Mouse (Mus musculus) intestine, postnatal 0 days (tissue): ENCODE results near the gene Shkbp1. TPM values are rescaled to one million over a fixed set of nuclear protein-coding genes. Genes with fewer than 3 reads are reported as not detected.
A peak's percentile ranks its signal among the peaks of the same experiment; 100 is the strongest.

Source experiments
- ATAC-seq: fragments of 200-750 bp; cut with Nextera tagmentation; 2 replicates; pipeline ENCODE4 v1.8.0; 2017; ENCODE audit warnings: mild to moderate bottlenecking, moderate TSS enrichment, moderate library complexity
- H3K27ac ChIP-seq: fragments of 300-500 bp; sonication (generic); 2 replicates; pipeline ENCODE4 v1.5.1; 2014; ENCODE audit warnings: mild to moderate bottlenecking, low read depth, low read length, moderate library complexity
- H3K27me3 ChIP-seq: fragments of 300-500 bp; sonication (generic); replicated peaks from 2 replicates; pipeline ENCODE4 v1.6.1; 2014; ENCODE audit warnings: low read length, mixed read lengths; ENCODE audit not compliant: control insufficient read depth, insufficient read depth
- H3K36me3 ChIP-seq: fragments of 300-500 bp; sonication (generic); 2 replicates; pipeline ENCODE4 v1.6.1; 2014; ENCODE audit warnings: mild to moderate bottlenecking, moderate library complexity; ENCODE audit not compliant: control insufficient read depth, insufficient read depth
- H3K4me1 ChIP-seq: fragments of 300-500 bp; sonication (generic); replicated peaks from 2 replicates; pipeline ENCODE4 v1.6.1; 2014; ENCODE audit warnings: antibody characterized with exemption, low read length, mixed read lengths; ENCODE audit not compliant: control insufficient read depth, insufficient read depth
- H3K4me2 ChIP-seq: fragments of 300-500 bp; sonication (generic); replicated peaks from 2 replicates; pipeline ENCODE4 v1.6.1; 2014; ENCODE audit warnings: low read depth, mild to moderate bottlenecking, moderate library complexity
- H3K4me3 ChIP-seq: fragments of 300-500 bp; sonication (generic); 2 replicates; pipeline ENCODE4 v1.5.1; 2014; ENCODE audit warnings: low read depth, low read length
- H3K9ac ChIP-seq: fragments of 300-500 bp; sonication (generic); 2 replicates; pipeline ENCODE4 v1.6.1; 2014; ENCODE audit warnings: mild to moderate bottlenecking, low read depth, low read length
- H3K9me3 ChIP-seq: fragments of 300-500 bp; sonication (generic); 2 replicates; pipeline ENCODE4 v1.6.1; 2016; ENCODE audit warnings: mixed run types; ENCODE audit not compliant: control insufficient read depth
- CTCF ChIP-seq: sonication (generic); IDR thresholded peaks from 2 replicates; pipeline ENCODE4 v1.5.1; 2016; ENCODE audit warnings: low read depth, mild to moderate bottlenecking, control low read depth, antibody characterized with exemption, moderate library complexity
- WGBS: fragments of 180-500 bp; shearing (Covaris S2); extraction: QIAGEN DNeasy Blood & Tissue Kit; methylation state at CpG from one replicate; pipeline ENCODE4 v1.1.7; 2014; 5-methylcytosine and 5-hydroxymethylcytosine counted together
- polyA plus RNA-seq: library from polyadenylated mRNA; unstranded; fragments of >200 nt; fragmentation: Nextera tagmentation; extraction: Ambion mirVana; gene quantifications from 2 replicates; pipeline ENCODE4 v1.2.1, GENCODE M21; 2015

Gene Shkbp1
- polyA plus RNA-seq, 1 experiment from 2014 or later, result 26.9 TPM

DNA sequence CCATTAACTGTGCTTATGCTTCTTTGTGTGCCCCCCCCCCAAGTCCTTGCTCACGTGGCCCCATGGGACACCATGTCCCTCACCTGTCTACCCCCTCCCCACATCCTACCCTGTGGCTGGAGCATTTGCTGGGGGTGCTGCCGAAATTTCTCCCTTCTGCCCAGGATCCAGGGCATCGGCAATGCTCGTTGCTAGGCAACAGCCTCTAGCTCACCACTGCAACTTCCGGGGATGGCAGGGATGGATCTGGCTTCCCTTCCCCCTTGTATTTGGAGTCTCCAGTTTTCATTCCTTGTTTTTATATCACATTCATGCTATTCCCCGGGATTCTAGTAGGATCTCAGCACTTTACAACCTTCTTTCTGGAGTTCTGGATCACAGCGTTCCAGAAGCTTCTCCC is 16.3 kb downstream of the Shkbp1 start:
- TF ChIP-seq CTCF, result no peak
- H3K9me3 ChIP-seq, result no peaks in the 10 kb centered on the region
- H3K4me3 ChIP-seq, result no peak overlapping the region
- H3K27ac ChIP-seq, result no peak overlapping the region
- H3K4me2 ChIP-seq, result no peak overlapping the region
- H3K27me3 ChIP-seq, result peaks cover 38% of the 10 kb centered on the region
- H3K4me1 ChIP-seq, result no peaks in the 10 kb centered on the region
- ATAC-seq, result no peak
- H3K9ac ChIP-seq, result no peak overlapping the region
- WGBS, result 38% methylated on average over 7 of the region's 7 CpGs
- peaks cover 16% of the 10 kb centered on the region; the same call in 1 of the 2 replicates for H3K36me3 ChIP-seq

- H3K4me3 ChIP-seq, result no peak overlapping the region
- H3K9ac ChIP-seq, result no peak overlapping the region
- no peak for ATAC-seq
- H3K27ac ChIP-seq, result no peak overlapping the region
- peaks cover 12% of the 10 kb centered on the region; the same call in 1 of the 2 replicates for H3K36me3 ChIP-seq
- H3K9me3 ChIP-seq, result no peaks in the 10 kb centered on the region
- H3K4me2 ChIP-seq, result no peak overlapping the region
- no peaks in the 10 kb centered on the region for H3K4me1 ChIP-seq
- TF ChIP-seq CTCF, result no peak
- 70% methylated on average over 4 of the region's 4 CpGs for WGBS
- peaks cover 42% of the 10 kb centered on the region for H3K27me3 ChIP-seq
These were observed 16.7 kb downstream of the Shkbp1 start for GRCm38 (mm10) chr7:27339114-27339513.

GRCm38 (mm10) chr7:27337175-27337853 is 18.5 kb downstream of the Shkbp1 start, which contains the start of gene Ltbp4:
TSS of gene Ltbp4 (minus strand) at chr7:27337692.
- H3K4me2 ChIP-seq, result peak within 1 kb of the TSS; percentile 62
- peaks cover 3% of the 10 kb centered on the region; the same call in 1 of the 2 replicates for H3K36me3 ChIP-seq
- no peaks in the 10 kb centered on the region for H3K9me3 ChIP-seq
- peak within 1 kb of the TSS; percentile 27 for H3K9ac ChIP-seq
- peak within 1 kb of the TSS; percentile 29 for H3K4me3 ChIP-seq
- H3K27me3 ChIP-seq, result peaks cover 57% of the 10 kb centered on the region
- WGBS, result under 1% methylated on average over 36 of the region's 36 CpGs
- no peak within 1 kb of the TSS for H3K27ac ChIP-seq
- ATAC-seq, result peak; percentile 57
- no peaks in the 10 kb centered on the region for H3K4me1 ChIP-seq
- TF ChIP-seq CTCF, result peak; percentile 9; the same call in 1 of the 2 replicates

DNA sequence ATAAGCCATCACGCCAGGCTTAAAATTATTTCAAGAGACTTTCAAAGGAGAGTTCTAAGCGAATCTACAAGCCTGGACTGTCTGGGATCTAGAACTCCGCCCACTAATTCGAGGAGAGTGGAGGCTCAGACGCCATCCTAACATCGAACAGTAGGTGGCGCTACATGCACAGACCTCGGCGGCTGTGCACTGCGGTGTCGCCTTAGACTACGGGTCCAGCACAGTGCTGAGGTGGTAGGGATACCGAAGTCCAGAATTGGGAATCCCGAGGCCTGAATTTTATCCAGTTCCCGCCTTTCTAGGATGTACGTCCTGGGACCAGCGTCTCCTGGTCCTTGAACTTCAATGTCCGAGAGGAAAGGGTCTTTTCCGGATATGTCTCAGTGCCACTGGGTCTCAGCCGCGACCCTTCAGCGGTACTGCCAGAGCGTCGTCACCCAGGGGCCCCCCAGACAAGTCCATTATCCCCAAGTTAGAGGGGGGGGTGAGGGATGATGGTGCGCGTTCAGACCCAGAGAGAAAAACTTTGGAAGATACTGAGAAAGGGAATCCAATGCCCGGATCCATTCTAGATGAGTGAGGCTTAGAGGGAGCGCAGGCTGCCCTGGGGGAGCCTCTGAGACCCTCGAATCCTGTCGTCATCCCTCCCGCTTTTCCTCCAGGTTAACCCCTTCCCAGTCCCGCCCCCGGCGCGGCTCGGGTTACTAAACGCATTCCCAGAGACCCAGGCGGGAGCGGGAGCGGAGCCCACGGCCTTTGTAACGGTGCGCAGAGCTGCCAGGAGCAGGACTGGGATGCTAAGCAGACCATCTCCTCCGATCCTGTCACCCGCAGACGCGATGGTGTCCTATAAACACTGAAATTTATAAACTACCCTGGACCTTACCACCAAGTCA is 19.6 kb downstream of the Shkbp1 start:
- WGBS, result 1% methylated on average over 47 of the region's 47 CpGs
- Histone ChIP-seq H3K4me2 (peak overlapping the region; percentile 52), H3K27me3 (peaks cover 67% of the 10 kb centered on the region), H3K4me3 (peak overlapping the region; percentile 29), H3K9me3 (no peaks in the 10 kb centered on the region), H3K27ac (no peak overlapping the region), H3K36me3 (no peaks in the 10 kb centered on the region), H3K4me1 (no peaks in the 10 kb centered on the region), H3K9ac (peak overlapping the region; percentile 27)
- TF ChIP-seq CTCF, result peak; percentile 99
- ATAC-seq, result peak; percentile 67

DNA sequence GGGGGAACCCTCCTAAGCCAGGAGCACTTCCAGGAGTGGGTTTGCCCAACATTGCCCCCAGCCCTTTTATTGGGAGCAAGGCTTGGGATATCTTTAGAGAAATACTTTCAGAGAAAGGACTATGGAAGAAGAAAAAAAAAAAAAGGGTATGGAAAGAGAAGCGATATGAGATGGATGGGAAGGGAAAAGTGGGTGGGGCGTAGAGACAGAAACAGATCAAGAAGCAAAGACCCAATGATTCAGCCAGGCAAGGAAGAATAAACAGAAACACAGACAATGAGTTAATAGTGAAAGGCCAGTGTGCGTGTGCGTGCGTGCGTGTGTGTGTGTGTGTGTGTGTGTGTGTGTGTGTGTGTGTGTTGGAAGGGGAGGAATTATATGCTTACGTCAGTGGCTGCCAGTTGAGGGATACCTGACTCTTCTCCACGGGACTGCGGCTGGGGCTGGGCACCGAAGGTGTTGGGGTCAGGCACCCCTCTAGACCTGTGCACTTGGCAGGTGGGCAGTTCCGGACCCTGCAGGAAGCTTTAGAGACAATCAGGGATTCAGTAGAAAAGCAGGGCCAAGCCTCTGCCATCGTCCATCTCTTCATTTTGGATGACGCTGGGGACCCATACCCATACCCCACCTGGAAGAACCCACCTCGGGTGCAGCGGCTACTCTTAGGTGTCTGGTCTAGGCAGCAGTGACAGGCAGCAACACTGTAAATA is 20.7 kb downstream of the Shkbp1 start:
- H3K27me3 ChIP-seq, result peaks cover 77% of the 10 kb centered on the region
- WGBS, result 53% methylated on average over 15 of the region's 15 CpGs
- no peaks in the 10 kb centered on the region for H3K9me3 ChIP-seq
- H3K4me1 ChIP-seq, result peaks cover 3% of the 10 kb centered on the region; the same call in 1 of the 2 replicates
- TF ChIP-seq CTCF, result no peak
- H3K4me2 ChIP-seq, result peak overlapping the region; percentile 82; the same call in 1 of the 2 replicates
- no peak for ATAC-seq
- no peak overlapping the region for H3K27ac ChIP-seq
- H3K9ac ChIP-seq, result no peak overlapping the region
- no peak overlapping the region for H3K4me3 ChIP-seq
- H3K36me3 ChIP-seq, result no peaks in the 10 kb centered on the region
